Mouse (Mus musculus) neural tube, embryonic 15.5 days (tissue): ENCODE measurements around the gene Susd3. TPM values are rescaled to one million over a fixed set of nuclear protein-coding genes. Genes with fewer than 3 reads are reported as not detected.

Experiments used
- ATAC-seq: fragments of 200-750 bp; cut with Nextera tagmentation; 2 replicates; pipeline ENCODE4 v1.8.0; 2017; ENCODE audit warnings: mild to moderate bottlenecking, moderate TSS enrichment, moderate library complexity; ENCODE audit not compliant: low FRiP score
- H3K27ac ChIP-seq: fragments of 300-500 bp; sonication (generic); replicated peaks from 2 replicates; pipeline ENCODE4 v1.5.1; 2015; ENCODE audit warnings: mild to moderate bottlenecking, inconsistent platforms
- H3K27me3 ChIP-seq: fragments of 300-500 bp; sonication (generic); replicated peaks from 2 replicates; pipeline ENCODE4 v1.6.1; 2015; ENCODE audit warnings: inconsistent platforms
- H3K36me3 ChIP-seq: fragments of 300-500 bp; sonication (generic); 2 replicates; pipeline ENCODE4 v1.6.1; 2015; ENCODE audit warnings: inconsistent platforms
- H3K4me1 ChIP-seq: fragments of 300-500 bp; sonication (generic); 2 replicates; pipeline ENCODE4 v1.6.1; 2015; ENCODE audit warnings: inconsistent platforms
- H3K4me2 ChIP-seq: fragments of 300-500 bp; sonication (generic); 2 replicates; pipeline ENCODE4 v1.6.1; 2015; ENCODE audit warnings: inconsistent platforms, mild to moderate bottlenecking, moderate library complexity
- H3K4me3 ChIP-seq: fragments of 300-500 bp; sonication (generic); replicated peaks from 2 replicates; pipeline ENCODE4 v1.5.1; 2015; ENCODE audit warnings: mild to moderate bottlenecking, inconsistent platforms
- H3K9ac ChIP-seq: fragments of 300-500 bp; sonication (generic); replicated peaks from 2 replicates; pipeline ENCODE4 v1.6.1; 2015; ENCODE audit warnings: mild to moderate bottlenecking, inconsistent platforms
- H3K9me3 ChIP-seq: fragments of 300-500 bp; sonication (generic); replicated peaks from 2 replicates; pipeline ENCODE4 v1.6.1; 2016; ENCODE audit warnings: inconsistent platforms
- WGBS: fragments of 180-500 bp; shearing (Covaris S2); methylation state at CpG from one replicate; pipeline ENCODE4 v1.1.7; 2015; ENCODE audit warnings: mixed read lengths; 5-methylcytosine and 5-hydroxymethylcytosine counted together
- polyA plus RNA-seq: library from polyadenylated mRNA; unstranded; fragments of >200 nt; fragmentation: Nextera tagmentation; extraction: Ambion mirVana; gene quantifications from 2 replicates; pipeline ENCODE4 v1.2.1, GENCODE M21; 2015

Susd3 gene
- polyA plus RNA-seq, 1 experiment from 2014 or later = 0.95 TPM

- Histone ChIP-seq H3K4me3 (no peak overlapping the region), H3K36me3 (no peaks in the 10 kb centered on the region), H3K4me1 (peaks cover 12% of the 10 kb centered on the region), H3K9ac (no peak overlapping the region), H3K27ac (no peak overlapping the region), H3K9me3 (no peaks in the 10 kb centered on the region), H3K27me3 (peaks cover 29% of the 10 kb centered on the region), H3K4me2 (no peak overlapping the region)
- ATAC-seq = no peak
- 57% methylated on average over 4 of the region's 4 CpGs for WGBS
Observed at GRCm38 (mm10) chr13:49245251-49245650, 3.3 kb downstream of the Susd3 start.

GRCm38 (mm10) chr13:49243492-49243891 lies 5.0 kb downstream of the Susd3 start:
- H3K27ac ChIP-seq = no peak overlapping the region
- no peak overlapping the region for H3K4me2 ChIP-seq
- no peak overlapping the region for H3K4me3 ChIP-seq
- 98% methylated on average over 2 of the region's 2 CpGs for WGBS
- H3K4me1 ChIP-seq = peaks cover 12% of the 10 kb centered on the region
- no peaks in the 10 kb centered on the region for H3K9me3 ChIP-seq
- no peaks in the 10 kb centered on the region for H3K36me3 ChIP-seq
- no peak for ATAC-seq
- no peak overlapping the region for H3K9ac ChIP-seq
- peaks cover 28% of the 10 kb centered on the region for H3K27me3 ChIP-seq

DNA sequence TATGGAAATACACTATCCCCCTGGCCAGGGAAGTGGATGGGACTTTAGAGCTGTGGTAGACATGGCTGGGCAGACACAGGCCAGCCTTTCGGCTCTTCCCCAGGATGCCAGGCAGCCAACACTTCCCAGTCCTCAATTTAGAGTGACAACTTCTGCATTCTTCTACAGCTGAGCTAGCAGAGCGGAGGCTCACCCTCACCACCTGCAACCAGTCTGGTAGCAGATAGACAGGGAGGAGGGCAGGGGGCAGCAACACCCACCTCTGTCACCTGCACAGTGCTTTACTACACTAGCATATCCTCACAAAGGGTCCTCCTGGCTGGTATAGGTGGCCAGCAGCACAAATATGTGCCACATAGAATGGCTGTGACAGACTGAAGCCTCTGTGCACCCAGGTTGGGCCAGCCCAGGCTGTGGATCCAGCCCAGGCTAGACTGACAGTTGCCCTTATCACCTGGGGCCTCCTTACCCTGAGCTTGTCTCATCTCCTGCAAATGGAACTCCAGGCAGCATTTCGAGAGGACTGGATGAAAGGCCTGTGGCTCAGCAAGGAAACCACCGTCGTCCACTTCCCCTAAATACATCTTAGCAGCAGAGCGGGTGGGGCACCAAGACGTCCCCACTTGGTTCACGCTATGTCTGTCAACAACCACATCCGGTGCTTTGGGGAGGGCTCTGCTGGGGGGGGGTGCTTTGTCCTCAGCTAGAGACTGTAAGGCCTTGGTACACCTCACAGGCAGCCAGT lies 6.0 kb downstream of the Susd3 start:
- Histone ChIP-seq H3K9me3 (no peaks in the 10 kb centered on the region), H3K36me3 (no peaks in the 10 kb centered on the region), H3K4me2 (no peak overlapping the region), H3K27ac (no peak overlapping the region), H3K4me1 (peaks cover 3% of the 10 kb centered on the region), H3K4me3 (no peak overlapping the region), H3K27me3 (peaks cover 18% of the 10 kb centered on the region), H3K9ac (no peak overlapping the region)
- 78% methylated on average over 9 of the region's 9 CpGs for WGBS
- ATAC-seq = no peak

- ATAC-seq = no peak
Observed at GRCm38 (mm10) chr13:49238737-49239136, 9.8 kb downstream of the Susd3 start.

GRCm38 (mm10) chr13:49237617-49238016 lies 10.9 kb downstream of the Susd3 start:
- Histone ChIP-seq H3K9ac (no peak overlapping the region), H3K4me1 (no peaks in the 10 kb centered on the region)

More at GRCm38 (mm10) chr13:49238737-49239136, 9.8 kb downstream of the Susd3 start:
- Histone ChIP-seq H3K4me2 (no peak overlapping the region), H3K4me3 (no peak overlapping the region), H3K9me3 (no peaks in the 10 kb centered on the region), H3K9ac (no peak overlapping the region), H3K27ac (no peak overlapping the region), H3K4me1 (no peaks in the 10 kb centered on the region), H3K27me3 (no peaks in the 10 kb centered on the region), H3K36me3 (no peaks in the 10 kb centered on the region)
- WGBS = 94% methylated on average over 8 of the region's 8 CpGs

DNA sequence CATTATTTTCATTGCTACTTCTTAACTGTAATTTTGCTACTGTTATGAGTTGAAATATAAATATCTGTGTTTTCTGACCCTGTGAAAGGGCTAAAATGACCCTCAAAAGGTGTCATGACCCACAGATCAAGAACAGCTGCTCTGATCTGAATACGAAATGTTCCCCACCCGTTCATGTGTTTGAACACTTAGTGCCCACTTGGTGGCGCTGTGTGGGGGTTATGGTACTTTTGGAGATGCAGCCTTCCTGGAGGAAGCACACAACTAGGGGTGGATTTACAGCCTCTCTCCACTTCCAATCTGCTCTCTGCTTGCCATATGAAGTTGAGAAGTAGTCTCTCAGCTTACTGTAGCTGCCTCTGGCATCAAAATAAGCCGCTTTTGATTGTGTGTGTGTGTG lies 13.8 kb downstream of the Susd3 start:
- no peaks in the 10 kb centered on the region for H3K36me3 ChIP-seq
- no peak for ATAC-seq
- no peak overlapping the region for H3K9ac ChIP-seq
- H3K4me1 ChIP-seq = no peaks in the 10 kb centered on the region
- no peaks in the 10 kb centered on the region for H3K9me3 ChIP-seq
- no peak overlapping the region for H3K4me3 ChIP-seq
- WGBS = 98% methylated on average over 4 of the region's 4 CpGs
- no peak overlapping the region for H3K4me2 ChIP-seq
- H3K27me3 ChIP-seq = no peaks in the 10 kb centered on the region
- H3K27ac ChIP-seq = no peak overlapping the region

More at GRCm38 (mm10) chr13:49237617-49238016, 10.9 kb downstream of the Susd3 start:
- Histone ChIP-seq H3K9me3 (no peaks in the 10 kb centered on the region), H3K4me2 (no peak overlapping the region), H3K27me3 (no peaks in the 10 kb centered on the region), H3K4me3 (no peak overlapping the region), H3K27ac (no peak overlapping the region), H3K36me3 (no peaks in the 10 kb centered on the region)
- 92% methylated on average over 8 of the region's 8 CpGs for WGBS
- no peak for ATAC-seq

DNA sequence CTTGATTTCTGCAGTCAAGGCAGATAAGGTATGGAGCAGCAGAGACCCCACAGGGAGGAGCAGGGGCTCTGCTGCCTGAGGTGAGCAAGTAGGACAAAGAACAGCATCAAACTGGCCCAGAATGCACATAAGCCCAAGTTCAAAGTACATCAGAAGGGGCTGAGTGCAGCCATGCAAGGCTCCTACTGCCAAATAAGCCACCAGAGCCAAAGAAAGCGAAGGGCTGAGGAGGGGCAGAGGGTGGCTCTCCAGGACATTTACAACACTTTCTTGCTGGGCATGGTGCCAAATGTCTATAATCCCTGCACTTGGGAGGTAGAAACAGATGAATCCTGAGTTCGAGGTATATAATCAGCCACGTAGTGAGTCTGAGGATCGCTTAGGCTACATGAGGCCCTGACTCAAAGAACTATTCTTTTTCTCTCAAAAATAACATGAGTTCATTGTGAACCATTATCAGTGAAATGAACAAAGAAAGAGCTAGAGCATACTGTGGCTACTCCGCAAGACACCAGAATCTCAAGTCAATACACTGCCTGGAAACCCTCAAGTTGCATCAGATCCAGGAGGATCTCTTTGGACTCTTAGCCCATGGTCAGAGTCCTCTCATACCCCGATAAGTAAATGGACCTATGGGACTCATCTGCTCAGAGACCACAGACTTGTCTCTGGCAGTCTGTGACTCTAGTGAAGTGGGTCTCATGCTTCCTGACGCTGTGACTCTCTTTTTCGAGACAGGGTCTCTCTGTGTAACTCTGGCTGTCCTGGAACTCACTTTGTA lies 14.5 kb downstream of the Susd3 start:
- H3K9ac ChIP-seq = no peak overlapping the region
- H3K4me1 ChIP-seq = no peaks in the 10 kb centered on the region
- no peaks in the 10 kb centered on the region for H3K27me3 ChIP-seq
- H3K36me3 ChIP-seq = no peaks in the 10 kb centered on the region
- H3K9me3 ChIP-seq = no peaks in the 10 kb centered on the region
- H3K4me3 ChIP-seq = no peak overlapping the region
- H3K27ac ChIP-seq = no peak overlapping the region
- 82% methylated on average over 8 of the region's 8 CpGs for WGBS
- no peak overlapping the region for H3K4me2 ChIP-seq
- ATAC-seq = no peak

DNA sequence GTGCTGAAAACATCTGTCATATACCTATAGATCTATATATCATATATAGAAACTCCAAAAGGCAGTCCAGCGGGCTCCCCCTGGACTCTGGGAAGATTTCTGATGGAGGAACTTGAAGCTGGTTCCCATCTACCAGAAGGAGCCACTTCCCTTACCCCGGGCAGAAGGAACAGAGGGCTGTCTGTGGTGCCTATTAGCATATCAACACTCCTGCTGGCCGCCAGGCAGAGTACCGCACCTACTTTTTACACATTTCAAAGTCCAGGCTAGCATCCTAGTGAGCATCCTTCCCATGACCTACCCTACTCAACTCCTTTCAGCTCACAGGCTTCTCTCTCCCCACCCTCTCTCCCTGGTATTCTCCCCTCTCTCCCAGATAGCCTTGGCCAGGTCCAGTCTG lies 22.9 kb downstream of the Susd3 start:
- Histone ChIP-seq H3K36me3 (no peaks in the 10 kb centered on the region), H3K4me1 (no peaks in the 10 kb centered on the region), H3K27me3 (no peaks in the 10 kb centered on the region), H3K4me2 (no peak overlapping the region), H3K27ac (no peak overlapping the region), H3K4me3 (no peak overlapping the region), H3K9me3 (no peaks in the 10 kb centered on the region), H3K9ac (no peak overlapping the region)
- ATAC-seq = no peak
- 32% methylated on average over 4 of the region's 4 CpGs for WGBS

DNA sequence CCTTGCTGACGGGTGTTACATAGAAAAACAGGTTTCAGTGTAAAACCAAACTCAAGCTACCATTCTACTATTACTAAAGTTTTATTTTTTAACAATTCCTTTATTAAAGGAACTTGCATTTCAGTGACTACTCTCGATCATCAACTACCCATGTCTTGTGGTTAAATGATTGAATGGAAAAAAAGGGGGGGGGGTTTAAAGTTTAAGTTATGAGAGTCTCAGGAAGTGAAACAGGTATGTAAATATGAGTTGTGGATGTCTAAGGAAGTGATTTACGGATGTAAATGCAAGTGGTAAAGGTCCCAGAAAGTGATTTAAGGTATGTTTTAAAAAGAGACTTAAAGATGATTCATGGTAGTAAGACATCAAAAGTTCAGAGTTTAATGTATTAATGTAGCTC lies 23.3 kb downstream of the Susd3 start:
- H3K36me3 ChIP-seq = no peaks in the 10 kb centered on the region
- H3K4me1 ChIP-seq = no peaks in the 10 kb centered on the region
- WGBS = 67% methylated on average over 3 of the region's 3 CpGs
- no peak overlapping the region for H3K27ac ChIP-seq
- no peak overlapping the region for H3K4me3 ChIP-seq
- no peak overlapping the region for H3K9ac ChIP-seq
- no peak for ATAC-seq
- no peaks in the 10 kb centered on the region for H3K9me3 ChIP-seq
- H3K27me3 ChIP-seq = no peaks in the 10 kb centered on the region
- no peak overlapping the region for H3K4me2 ChIP-seq

DNA sequence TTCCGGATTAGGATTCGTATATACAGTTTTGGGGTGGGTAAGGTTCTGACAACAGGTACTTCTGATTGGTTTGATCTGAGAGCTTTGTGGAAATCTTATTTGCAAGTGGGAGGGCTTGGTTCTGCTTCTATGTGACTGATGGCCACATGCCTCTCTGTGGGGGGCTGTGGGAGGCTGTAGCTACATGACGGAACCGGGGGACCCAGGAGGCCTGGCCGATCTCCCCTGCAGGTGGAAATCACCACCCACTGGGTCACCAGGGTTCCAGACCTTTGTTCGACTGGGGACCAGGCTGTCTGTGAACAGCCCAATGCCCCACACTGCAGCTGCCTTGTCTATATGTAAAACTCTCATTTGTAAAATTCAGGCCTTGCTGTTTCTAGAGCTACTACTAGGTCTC lies 23.8 kb downstream of the Susd3 start:
- Histone ChIP-seq H3K27me3 (no peaks in the 10 kb centered on the region), H3K36me3 (no peaks in the 10 kb centered on the region), H3K9me3 (no peaks in the 10 kb centered on the region), H3K27ac (no peak overlapping the region), H3K4me1 (no peaks in the 10 kb centered on the region), H3K4me3 (no peak overlapping the region), H3K9ac (no peak overlapping the region), H3K4me2 (no peak overlapping the region)
- WGBS = 34% methylated on average over 6 of the region's 6 CpGs
- ATAC-seq = no peak

DNA sequence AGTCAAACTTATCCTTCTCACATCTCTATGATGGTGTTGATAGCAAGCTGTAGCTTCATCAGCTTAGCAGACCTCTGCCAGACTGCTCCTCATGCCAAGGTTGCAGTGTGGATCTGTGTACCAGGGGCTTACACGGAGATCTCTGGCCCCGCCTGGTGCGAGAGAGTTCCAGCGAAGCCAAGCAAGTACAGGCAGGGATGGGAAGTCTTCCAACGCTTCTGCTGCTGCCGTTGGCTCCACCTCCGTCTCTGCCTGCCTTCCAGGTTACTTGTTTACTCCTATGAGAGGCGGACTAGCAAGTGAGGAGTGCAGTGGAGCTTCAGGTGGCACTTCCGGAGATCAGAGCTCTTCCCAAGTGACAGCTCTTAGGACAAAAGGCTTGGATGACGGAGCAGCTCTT lies 24.2 kb downstream of the Susd3 start:
- Histone ChIP-seq H3K4me1 (no peaks in the 10 kb centered on the region), H3K36me3 (no peaks in the 10 kb centered on the region), H3K9me3 (no peaks in the 10 kb centered on the region), H3K4me3 (no peak overlapping the region), H3K9ac (no peak overlapping the region), H3K4me2 (no peak overlapping the region), H3K27me3 (no peaks in the 10 kb centered on the region), H3K27ac (no peak overlapping the region)
- no peak for ATAC-seq
- WGBS = 21% methylated on average over 10 of the region's 10 CpGs

GRCm38 (mm10) chr13:49220912-49221311 lies 27.6 kb downstream of the Susd3 start:
- WGBS = 22% methylated on average over 5 of the region's 5 CpGs
- Histone ChIP-seq H3K27me3 (peaks cover 6% of the 10 kb centered on the region; the same call in 1 of the 2 replicates), H3K36me3 (no peaks in the 10 kb centered on the region), H3K27ac (no peak overlapping the region), H3K9me3 (no peaks in the 10 kb centered on the region), H3K4me2 (no peak overlapping the region), H3K4me1 (peaks cover 6% of the 10 kb centered on the region; the same call in 1 of the 2 replicates), H3K4me3 (no peak overlapping the region), H3K9ac (no peak overlapping the region)
- ATAC-seq = no peak
